Mouse (Mus musculus): Measurements from ENCODE around the gene Spata16.

The Spata16 gene

DNA sequence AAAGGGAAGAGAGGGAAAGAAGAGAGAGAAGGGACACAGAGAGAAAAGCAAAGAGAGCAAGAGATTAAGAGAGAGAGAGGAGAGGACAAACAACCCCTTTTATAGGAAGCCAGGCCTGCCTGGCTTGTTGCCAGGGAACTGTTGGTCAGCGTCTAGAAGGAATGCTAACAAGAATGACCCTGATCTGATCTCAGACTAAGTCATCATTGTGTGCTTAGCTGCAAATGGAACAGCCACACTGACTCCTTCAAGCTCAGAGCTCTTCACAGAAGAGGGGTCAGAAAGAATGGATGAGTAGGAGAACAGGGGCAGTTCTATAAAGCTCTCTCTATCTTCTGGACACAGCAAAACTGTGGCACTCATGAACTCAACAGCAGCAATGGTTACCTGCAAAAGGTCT, 334.7 kb downstream of the Spata16 start:
- DNase-seq (ENCODE audit: low spot score): no peak

DNA sequence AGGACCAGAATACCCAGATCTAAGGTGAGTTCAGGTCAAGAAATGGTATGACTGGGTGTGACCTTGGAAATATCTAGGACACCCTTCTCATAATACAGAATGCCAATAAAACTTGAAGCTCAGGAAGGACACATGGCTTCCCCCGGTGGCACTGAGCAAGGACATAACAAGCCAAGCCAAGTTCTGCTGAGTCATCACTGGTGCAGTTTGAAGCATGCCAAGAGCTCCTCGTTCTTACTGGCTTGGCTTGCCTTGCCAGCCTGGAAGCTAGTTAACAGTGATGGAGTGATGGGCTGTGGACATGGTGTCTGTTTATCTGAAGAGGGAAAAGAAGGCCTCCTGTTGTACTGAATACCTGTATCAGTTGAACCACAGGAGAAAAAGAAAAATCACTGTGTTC, 342.2 kb downstream of the Spata16 start:
- DNase-seq (ENCODE audit: low spot score): no peak

DNA sequence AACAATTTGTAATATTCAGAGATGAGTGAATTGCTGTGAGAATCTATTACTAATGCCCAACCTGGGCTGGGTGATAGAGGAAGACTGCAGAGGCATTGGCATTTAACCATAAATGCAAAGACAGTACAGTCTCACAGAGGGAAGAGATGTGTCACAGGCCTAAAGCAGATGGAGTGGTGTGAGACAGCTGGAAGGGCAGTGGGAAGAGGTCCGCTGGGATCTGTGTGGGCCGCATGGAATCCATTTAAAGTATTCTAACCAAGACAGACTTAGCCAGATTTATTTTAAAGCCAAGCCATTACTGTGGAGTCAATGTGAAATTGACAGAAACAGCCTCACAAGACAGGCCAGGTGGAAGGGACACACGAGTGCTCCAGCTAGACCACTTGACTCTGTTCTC, 343.0 kb downstream of the Spata16 start:
- DNase-seq (ENCODE audit: low spot score): no peak

DNA sequence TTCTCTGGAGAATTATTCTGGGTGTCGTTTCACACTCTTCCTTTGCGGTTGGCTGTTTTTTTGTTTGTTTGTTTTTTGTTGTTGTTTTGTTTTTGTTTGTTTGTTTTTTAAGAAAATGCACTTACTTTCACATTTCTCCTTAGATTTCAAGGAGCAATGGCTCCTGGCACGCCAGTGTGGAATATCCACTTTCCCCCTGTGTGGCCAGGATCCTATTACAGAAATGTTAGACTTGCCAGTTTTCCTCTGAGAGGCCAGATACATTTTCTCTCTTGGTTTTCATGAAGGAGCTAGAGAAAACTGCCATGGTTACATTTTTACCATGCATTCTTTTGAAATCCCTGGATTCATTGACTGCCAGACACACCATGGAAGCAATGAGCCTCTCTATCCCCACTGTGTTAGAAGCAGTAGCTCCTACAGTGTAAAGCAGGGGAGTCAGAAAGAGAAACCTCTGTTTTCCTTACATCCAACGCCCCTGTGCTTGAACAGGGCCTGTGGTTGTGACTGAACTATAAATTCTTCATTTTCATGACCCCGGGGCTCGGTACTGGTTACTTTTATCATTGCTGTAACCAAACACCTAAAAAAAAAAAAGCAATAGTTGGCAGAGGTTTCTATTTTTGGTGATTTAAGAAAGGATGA, 344.7 kb downstream of the Spata16 start:
- no peak for DNase-seq (ENCODE audit: low spot score)

DNA sequence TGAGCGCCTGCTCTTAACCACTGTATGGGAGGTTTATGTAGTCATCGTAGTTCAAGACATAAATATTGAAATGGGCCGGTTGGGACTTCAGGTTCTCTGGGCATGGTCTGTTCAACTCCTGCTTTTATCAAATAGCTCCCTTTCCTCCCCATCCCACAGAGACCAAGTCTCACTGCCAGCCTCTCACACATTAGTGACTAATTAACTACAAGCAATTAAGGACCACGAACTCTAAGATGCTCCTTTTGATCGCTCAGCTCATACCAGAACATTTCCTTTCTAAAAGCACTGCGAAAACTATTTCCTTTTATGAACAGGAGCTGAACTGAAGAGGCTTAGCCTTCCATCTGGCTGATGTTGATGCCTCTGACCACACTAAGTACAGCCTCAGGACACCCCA, 346.3 kb downstream of the Spata16 start:
- no peak for DNase-seq (ENCODE audit: low spot score)

DNA sequence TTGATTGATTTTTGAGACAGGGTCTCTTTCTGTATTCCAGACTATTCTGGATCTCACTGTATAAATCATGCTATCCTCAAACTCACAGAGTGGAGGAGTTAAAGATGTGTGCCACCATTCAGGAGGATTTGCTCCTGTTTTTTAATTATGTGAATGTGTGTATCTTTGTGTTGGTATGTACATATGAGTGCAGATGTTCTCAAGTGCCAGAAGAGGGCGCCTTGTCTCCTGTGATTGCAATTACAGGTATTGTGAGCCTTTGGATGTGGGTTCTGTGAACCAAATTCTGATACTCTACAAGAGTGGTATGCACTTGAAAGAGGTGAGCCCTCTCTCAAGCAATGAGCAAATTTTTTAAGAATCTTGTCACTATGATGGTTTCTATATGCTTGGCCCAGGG, 369.4 kb downstream of the Spata16 start:
- no peak for DNase-seq (ENCODE audit: low spot score)

DNA sequence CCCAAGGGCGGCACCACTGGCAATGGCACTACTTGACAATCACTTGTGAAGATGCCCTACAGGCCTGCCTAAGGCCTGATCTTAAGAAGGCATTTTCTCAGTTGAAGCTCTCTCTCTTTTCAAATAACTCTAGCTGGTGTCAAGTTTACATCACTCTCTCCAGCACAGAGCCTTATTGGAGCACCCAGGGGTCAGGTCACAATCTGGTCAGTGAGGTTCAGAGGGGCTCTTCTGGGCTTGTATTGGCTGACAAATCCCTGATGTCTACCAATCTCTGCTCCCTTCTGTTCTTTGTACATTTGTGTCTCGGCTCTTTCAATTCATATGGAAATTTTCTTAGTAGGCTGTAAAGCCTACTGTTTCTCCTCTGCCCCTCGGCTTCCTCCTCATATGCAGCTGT, 390.5 kb downstream of the Spata16 start:
- no peak for DNase-seq (ENCODE audit: low spot score)

DNA sequence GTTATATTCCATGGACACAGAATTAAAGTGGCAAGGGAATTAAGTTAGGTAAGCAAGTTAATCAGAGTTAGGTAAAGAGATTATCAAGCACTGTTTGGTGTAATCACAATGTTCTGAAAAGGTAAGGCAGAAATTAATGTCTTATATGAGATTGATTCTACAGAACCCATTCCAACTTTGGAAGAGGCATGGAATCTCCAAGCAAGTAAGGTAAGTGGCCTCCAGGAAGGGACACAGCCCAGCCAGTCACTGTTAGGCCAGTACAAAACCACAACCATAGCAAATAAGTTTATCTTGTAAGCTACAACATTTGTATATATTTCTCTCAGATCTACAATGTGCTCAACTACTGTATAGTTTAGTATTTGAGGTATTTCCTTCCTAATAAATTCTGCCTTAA, 391.1 kb downstream of the Spata16 start:
- DNase-seq (ENCODE audit: low spot score): no peak

DNA sequence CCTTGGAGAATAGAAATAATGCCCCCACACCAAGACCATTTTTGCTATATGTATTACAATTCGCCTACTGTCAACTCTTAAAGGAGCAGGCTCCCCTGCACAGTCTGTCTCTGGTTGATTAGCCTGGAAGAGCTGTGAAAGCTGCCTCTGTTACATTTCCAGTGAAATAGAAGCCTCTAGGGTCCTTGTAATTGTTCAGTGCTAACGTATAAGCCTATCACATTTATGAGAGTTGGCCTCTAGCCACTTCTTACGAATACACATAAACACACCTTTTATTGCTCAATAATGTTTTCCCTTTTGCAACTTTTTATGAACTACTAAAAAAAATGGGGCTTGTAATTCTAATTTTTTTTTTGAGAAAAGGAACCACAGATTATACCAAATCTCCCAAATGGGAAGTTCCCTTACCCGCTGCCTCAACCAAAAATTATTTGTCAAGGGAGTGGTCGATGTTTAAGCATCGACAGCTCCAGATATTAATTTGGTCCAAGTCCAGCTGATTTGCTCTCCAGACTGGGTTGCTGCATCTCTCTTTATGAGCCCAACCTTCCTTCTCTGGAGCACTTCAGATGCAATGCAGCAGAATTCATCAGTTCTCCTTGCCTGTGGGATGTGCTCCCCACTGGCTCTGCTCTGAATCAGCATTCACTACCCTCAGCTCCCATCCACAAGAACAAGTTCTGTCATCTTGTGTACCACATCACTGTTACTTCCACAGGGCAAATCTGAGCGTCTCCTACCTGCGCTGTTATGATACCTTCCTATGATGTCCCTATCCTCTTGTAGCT, 392.8 kb downstream of the Spata16 start:
- no peak for DNase-seq (ENCODE audit: low spot score)

Data from MN1 (cell line).